Mouse (Mus musculus): ENCODE data around the gene Afg1l. TPM values are rescaled to one million over a fixed set of nuclear protein-coding genes. Genes with fewer than 3 reads are reported as not detected.

Gene Afg1l
- polyA plus RNA-seq, 1 experiment from 2014 or later: 7.4 TPM

DNA sequence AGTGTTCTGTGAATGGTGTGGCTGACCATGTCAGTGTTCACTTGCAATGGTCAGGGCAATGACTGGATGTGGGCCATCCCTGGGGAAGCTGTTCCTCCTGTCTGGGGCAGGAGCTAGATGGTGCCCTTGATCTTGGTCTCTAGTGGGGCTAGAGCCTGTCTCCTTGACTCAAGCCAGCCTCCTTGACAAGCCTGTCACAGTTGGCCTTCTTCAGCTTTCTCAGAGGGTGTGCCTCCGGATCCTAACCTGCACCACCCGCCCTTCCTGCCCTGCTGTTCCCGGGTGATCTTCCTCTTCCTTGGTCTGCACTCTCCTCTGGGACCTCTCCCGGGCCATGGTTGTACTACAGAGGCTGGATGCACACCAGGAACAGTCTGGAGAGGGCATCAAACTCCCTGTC lies 177.6 kb downstream of the Afg1l start:
- no peaks in the 10 kb centered on the region for H3K36me3 ChIP-seq (ENCODE audit: control insufficient read depth, insufficient read depth, low read length)
- H3K27ac ChIP-seq (ENCODE audit: low read length): no peak overlapping the region
- no peaks in the 10 kb centered on the region for H3K4me1 ChIP-seq (ENCODE audit: control insufficient read depth, insufficient read depth, low read length)
- no peak overlapping the region for H3K4me2 ChIP-seq (replicated peaks; ENCODE audit: low read depth, low read length)
- 56% methylated on average over 4 of the region's 4 CpGs for WGBS
- H3K4me3 ChIP-seq (ENCODE audit: low read depth, low read length): no peak overlapping the region
- no peaks in the 10 kb centered on the region for H3K9me3 ChIP-seq (ENCODE audit: control insufficient read depth, low read depth, low read length)
- H3K27me3 ChIP-seq (ENCODE audit: control insufficient read depth, insufficient read depth, low read length): no peaks in the 10 kb centered on the region
- no peak for ATAC-seq (ENCODE audit: insufficient number of reproducible peaks, insufficient read depth, low FRiP score, low read depth)
- H3K9ac ChIP-seq (replicated peaks; ENCODE audit: low read depth, low read length): no peak overlapping the region

DNA sequence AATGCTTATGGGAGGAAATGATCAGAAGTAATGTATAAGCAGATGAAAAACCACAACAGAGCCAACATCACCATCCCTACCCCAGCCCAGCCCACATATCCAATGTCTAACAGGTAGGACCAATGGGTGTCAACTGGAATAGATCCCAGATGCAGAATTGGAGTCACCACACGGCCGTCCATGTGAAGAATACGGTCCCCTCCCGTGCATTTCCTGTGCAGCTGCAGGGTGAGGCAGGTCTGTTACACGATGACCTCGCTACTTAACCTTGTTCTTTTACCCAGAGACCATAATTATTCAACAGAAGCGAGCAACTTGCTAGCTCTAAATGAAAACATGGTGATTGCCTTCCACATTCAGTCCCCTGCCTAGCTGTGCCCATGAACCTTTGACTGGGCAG lies 178.4 kb downstream of the Afg1l start:
- Histone ChIP-seq H3K4me2 (replicated peaks; ENCODE audit: low read depth, low read length) (no peak overlapping the region), H3K9me3 (ENCODE audit: control insufficient read depth, low read depth, low read length) (no peaks in the 10 kb centered on the region), H3K9ac (replicated peaks; ENCODE audit: low read depth, low read length) (no peak overlapping the region), H3K4me3 (ENCODE audit: low read depth, low read length) (no peak overlapping the region), H3K4me1 (ENCODE audit: control insufficient read depth, insufficient read depth, low read length) (no peaks in the 10 kb centered on the region), H3K27ac (ENCODE audit: low read length) (no peak overlapping the region), H3K36me3 (ENCODE audit: control insufficient read depth, insufficient read depth, low read length) (no peaks in the 10 kb centered on the region), H3K27me3 (ENCODE audit: control insufficient read depth, insufficient read depth, low read length) (no peaks in the 10 kb centered on the region)
- ATAC-seq (ENCODE audit: insufficient number of reproducible peaks, insufficient read depth, low FRiP score, low read depth): no peak
- 49% methylated on average over 7 of the region's 7 CpGs for WGBS

DNA sequence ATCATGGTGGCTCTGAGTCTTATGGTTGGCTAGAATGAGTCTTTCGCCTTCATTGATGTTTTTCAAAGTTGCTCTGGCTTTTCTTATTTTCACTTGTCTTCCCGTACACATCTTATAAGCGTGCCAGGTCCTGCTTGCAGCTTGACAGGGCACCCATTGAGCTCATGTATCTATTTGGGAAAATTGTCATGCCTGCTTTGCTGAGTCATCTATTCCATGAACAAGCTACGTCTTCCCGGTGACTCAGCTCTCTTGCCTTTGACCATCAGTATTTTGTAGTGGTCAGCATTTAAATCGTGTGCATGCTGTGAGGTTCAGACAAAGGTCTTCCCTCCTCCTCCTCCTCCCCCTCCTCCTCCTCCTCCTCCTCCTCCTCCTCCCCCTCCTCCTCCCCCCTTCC lies 178.9 kb downstream of the Afg1l start:
- H3K36me3 ChIP-seq (ENCODE audit: control insufficient read depth, insufficient read depth, low read length): no peaks in the 10 kb centered on the region

DNA sequence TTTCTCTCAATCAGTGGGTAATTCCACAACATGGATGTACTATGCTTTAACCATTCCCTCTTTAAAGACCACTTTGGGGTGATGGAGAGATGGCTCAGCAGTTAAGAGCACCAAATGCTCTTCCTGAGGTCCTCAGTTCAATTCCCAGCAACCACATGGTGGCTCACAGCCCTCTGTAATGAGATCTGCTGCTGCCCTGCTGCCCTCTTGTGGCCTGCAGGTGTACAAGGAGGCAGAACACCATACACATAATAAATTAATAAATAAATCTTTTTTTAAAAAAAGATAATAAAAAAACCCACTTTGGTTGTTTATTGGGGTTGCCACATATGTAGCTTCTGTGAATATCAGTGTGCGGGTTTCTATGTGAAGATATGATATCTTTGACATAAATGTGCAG lies 180.4 kb downstream of the Afg1l start:
- H3K4me3 ChIP-seq (ENCODE audit: low read depth, low read length): no peak overlapping the region
- H3K4me1 ChIP-seq (ENCODE audit: control insufficient read depth, insufficient read depth, low read length): no peaks in the 10 kb centered on the region
- H3K27me3 ChIP-seq (ENCODE audit: control insufficient read depth, insufficient read depth, low read length): no peaks in the 10 kb centered on the region
- H3K9me3 ChIP-seq (ENCODE audit: control insufficient read depth, low read depth, low read length): no peaks in the 10 kb centered on the region
- H3K4me2 ChIP-seq (replicated peaks; ENCODE audit: low read depth, low read length): no peak overlapping the region
- H3K36me3 ChIP-seq (ENCODE audit: control insufficient read depth, insufficient read depth, low read length): no peaks in the 10 kb centered on the region
- H3K27ac ChIP-seq (ENCODE audit: low read length): no peak overlapping the region
- 89% methylated on average over 1 of the region's 1 CpGs for WGBS
- H3K9ac ChIP-seq (replicated peaks; ENCODE audit: low read depth, low read length): no peak overlapping the region
- no peak for ATAC-seq (ENCODE audit: insufficient number of reproducible peaks, insufficient read depth, low FRiP score, low read depth)

More for the DNA sequence above, 178.9 kb downstream of the Afg1l start:
- H3K27me3 ChIP-seq (ENCODE audit: control insufficient read depth, insufficient read depth, low read length): no peaks in the 10 kb centered on the region
- ATAC-seq (ENCODE audit: insufficient number of reproducible peaks, insufficient read depth, low FRiP score, low read depth): no peak
- H3K4me3 ChIP-seq (ENCODE audit: low read depth, low read length): no peak overlapping the region
- 78% methylated on average over 6 of the region's 6 CpGs for WGBS
- no peaks in the 10 kb centered on the region for H3K4me1 ChIP-seq (ENCODE audit: control insufficient read depth, insufficient read depth, low read length)
- H3K9ac ChIP-seq (replicated peaks; ENCODE audit: low read depth, low read length): no peak overlapping the region
- H3K27ac ChIP-seq (ENCODE audit: low read length): no peak overlapping the region
- H3K4me2 ChIP-seq (replicated peaks; ENCODE audit: low read depth, low read length): no peak overlapping the region
- no peaks in the 10 kb centered on the region for H3K9me3 ChIP-seq (ENCODE audit: control insufficient read depth, low read depth, low read length)

DNA sequence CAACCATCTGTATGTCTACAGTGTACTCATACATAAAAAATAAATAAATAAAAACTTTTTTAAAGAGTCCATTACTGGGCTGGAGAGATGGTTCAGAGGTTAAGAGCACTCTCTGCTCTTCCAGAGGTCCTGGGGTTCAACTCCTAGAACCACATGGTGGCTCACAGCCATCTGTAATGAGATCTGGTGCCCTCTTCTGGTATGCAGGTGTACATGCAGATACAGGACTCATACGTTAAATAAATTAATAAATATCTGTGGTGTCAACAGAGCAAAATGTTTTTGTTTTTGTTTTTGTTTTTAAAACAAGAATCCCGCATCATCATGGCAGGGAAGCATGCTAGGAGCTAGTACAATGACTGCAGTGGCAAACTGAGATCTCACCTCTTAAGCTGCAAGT lies 181.3 kb downstream of the Afg1l start:
- no peaks in the 10 kb centered on the region for H3K4me1 ChIP-seq (ENCODE audit: control insufficient read depth, insufficient read depth, low read length)
- H3K4me3 ChIP-seq (ENCODE audit: low read depth, low read length): no peak overlapping the region
- no peak overlapping the region for H3K9ac ChIP-seq (replicated peaks; ENCODE audit: low read depth, low read length)
- no peaks in the 10 kb centered on the region for H3K9me3 ChIP-seq (ENCODE audit: control insufficient read depth, low read depth, low read length)
- H3K4me2 ChIP-seq (replicated peaks; ENCODE audit: low read depth, low read length): no peak overlapping the region
- no peaks in the 10 kb centered on the region for H3K27me3 ChIP-seq (ENCODE audit: control insufficient read depth, insufficient read depth, low read length)
- 84% methylated on average over 2 of the region's 2 CpGs for WGBS
- ATAC-seq (ENCODE audit: insufficient number of reproducible peaks, insufficient read depth, low FRiP score, low read depth): no peak
- no peak overlapping the region for H3K27ac ChIP-seq (ENCODE audit: low read length)
- no peaks in the 10 kb centered on the region for H3K36me3 ChIP-seq (ENCODE audit: control insufficient read depth, insufficient read depth, low read length)

DNA sequence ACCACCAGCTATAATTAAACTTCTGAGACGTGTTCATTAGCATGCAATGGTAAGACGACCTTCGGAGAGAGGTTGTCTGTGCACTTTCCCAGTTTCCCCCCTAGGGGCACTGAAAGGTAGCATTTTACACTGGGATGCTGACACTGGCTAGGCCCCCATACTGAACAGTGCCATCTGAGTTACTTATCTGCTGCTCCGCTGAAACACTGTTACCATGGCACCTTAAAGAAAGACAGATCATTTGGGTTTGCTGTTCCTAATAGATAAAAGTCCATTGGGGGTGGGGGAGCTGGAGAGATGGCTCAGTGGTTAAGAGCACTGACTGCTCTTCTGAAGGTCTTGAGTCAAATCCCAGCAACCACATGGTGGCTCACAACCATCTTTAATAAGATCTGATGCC lies 181.8 kb downstream of the Afg1l start:
- WGBS: 52% methylated on average over 4 of the region's 4 CpGs
- Histone ChIP-seq H3K27me3 (ENCODE audit: control insufficient read depth, insufficient read depth, low read length) (no peaks in the 10 kb centered on the region), H3K9ac (replicated peaks; ENCODE audit: low read depth, low read length) (no peak overlapping the region), H3K36me3 (ENCODE audit: control insufficient read depth, insufficient read depth, low read length) (no peaks in the 10 kb centered on the region), H3K4me3 (ENCODE audit: low read depth, low read length) (no peak overlapping the region), H3K4me2 (replicated peaks; ENCODE audit: low read depth, low read length) (no peak overlapping the region), H3K27ac (ENCODE audit: low read length) (no peak overlapping the region), H3K9me3 (ENCODE audit: control insufficient read depth, low read depth, low read length) (no peaks in the 10 kb centered on the region), H3K4me1 (ENCODE audit: control insufficient read depth, insufficient read depth, low read length) (no peaks in the 10 kb centered on the region)
- ATAC-seq (ENCODE audit: insufficient number of reproducible peaks, insufficient read depth, low FRiP score, low read depth): no peak

DNA sequence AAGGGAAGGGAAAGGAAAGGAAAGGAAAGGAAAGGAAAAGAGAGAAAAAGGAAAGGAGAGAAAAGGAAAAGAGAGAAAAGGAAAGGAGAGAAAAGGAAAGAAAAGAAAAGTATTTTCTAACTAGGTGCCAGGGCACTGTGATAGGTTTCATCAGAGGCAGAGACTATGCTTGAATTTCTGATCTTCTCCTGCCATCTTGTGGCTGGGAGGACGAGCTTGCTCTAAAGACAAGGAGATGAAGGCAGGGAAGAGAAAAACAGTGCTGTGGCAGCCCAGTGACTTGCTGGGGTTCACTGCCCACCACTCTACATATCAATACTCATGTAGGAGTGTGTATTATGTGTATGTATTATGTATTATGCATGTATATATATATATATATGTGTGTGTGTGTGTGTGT lies 183.3 kb downstream of the Afg1l start:
- 0% methylated on average over 1 of the region's 1 CpGs for WGBS
- ATAC-seq (ENCODE audit: insufficient number of reproducible peaks, insufficient read depth, low FRiP score, low read depth): no peak

DNA sequence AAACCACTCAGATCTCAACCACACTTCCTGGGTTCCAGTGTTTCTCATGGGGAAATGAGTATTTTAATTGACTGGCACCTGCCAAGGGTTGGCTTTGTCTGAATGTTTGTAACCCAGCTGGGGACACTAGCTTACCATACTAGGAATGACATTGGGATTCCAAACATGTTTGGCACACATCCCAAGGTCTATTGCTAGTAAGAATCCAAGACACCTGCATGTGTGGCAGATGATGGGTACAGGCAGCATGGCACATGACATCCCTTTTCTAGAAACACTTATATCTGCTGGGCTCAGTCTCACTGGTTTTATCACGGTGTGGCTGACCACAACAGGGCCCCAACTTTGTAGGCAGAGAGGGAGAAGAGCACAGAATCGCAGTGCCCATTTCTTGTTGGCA lies 184.0 kb downstream of the Afg1l start:
- ATAC-seq (ENCODE audit: insufficient number of reproducible peaks, insufficient read depth, low FRiP score, low read depth): no peak
- WGBS: 63% methylated on average over 2 of the region's 2 CpGs
- Histone ChIP-seq H3K27ac (ENCODE audit: low read length) (no peak overlapping the region), H3K4me1 (ENCODE audit: control insufficient read depth, insufficient read depth, low read length) (no peaks in the 10 kb centered on the region), H3K9ac (replicated peaks; ENCODE audit: low read depth, low read length) (no peak overlapping the region), H3K36me3 (ENCODE audit: control insufficient read depth, insufficient read depth, low read length) (no peaks in the 10 kb centered on the region), H3K27me3 (ENCODE audit: control insufficient read depth, insufficient read depth, low read length) (no peaks in the 10 kb centered on the region), H3K4me3 (ENCODE audit: low read depth, low read length) (no peak overlapping the region), H3K9me3 (ENCODE audit: control insufficient read depth, low read depth, low read length) (no peaks in the 10 kb centered on the region), H3K4me2 (replicated peaks; ENCODE audit: low read depth, low read length) (no peak overlapping the region)

More for the DNA sequence above, 183.3 kb downstream of the Afg1l start:
- no peaks in the 10 kb centered on the region for H3K4me1 ChIP-seq (ENCODE audit: control insufficient read depth, insufficient read depth, low read length)
- no peak overlapping the region for H3K4me3 ChIP-seq (ENCODE audit: low read depth, low read length)
- H3K9ac ChIP-seq (replicated peaks; ENCODE audit: low read depth, low read length): no peak overlapping the region
- no peaks in the 10 kb centered on the region for H3K9me3 ChIP-seq (ENCODE audit: control insufficient read depth, low read depth, low read length)
- H3K27ac ChIP-seq (ENCODE audit: low read length): no peak overlapping the region
- H3K36me3 ChIP-seq (ENCODE audit: control insufficient read depth, insufficient read depth, low read length): no peaks in the 10 kb centered on the region
- no peak overlapping the region for H3K4me2 ChIP-seq (replicated peaks; ENCODE audit: low read depth, low read length)
- H3K27me3 ChIP-seq (ENCODE audit: control insufficient read depth, insufficient read depth, low read length): no peaks in the 10 kb centered on the region

DNA sequence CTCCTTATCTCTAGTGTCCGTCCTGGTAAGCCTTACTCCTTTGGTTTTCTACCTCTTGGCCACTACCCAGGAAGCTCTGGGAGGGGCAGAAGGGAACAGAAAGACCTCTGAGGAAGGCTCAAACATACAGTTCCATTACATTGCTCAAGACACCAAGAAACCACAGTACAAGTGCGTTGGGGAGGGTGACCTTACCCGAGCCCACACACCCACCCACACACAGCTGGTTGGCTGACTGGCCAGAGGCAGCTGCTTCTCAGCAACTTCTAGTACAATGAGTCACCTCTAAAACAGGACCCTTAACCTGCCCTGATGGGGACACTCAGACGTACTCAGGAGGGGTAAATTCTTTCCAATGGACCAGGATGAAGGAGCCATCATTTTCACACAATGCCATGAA lies 184.5 kb downstream of the Afg1l start:
- Histone ChIP-seq H3K4me1 (ENCODE audit: control insufficient read depth, insufficient read depth, low read length) (no peaks in the 10 kb centered on the region), H3K36me3 (ENCODE audit: control insufficient read depth, insufficient read depth, low read length) (no peaks in the 10 kb centered on the region), H3K27ac (ENCODE audit: low read length) (no peak overlapping the region), H3K4me3 (ENCODE audit: low read depth, low read length) (no peak overlapping the region), H3K4me2 (replicated peaks; ENCODE audit: low read depth, low read length) (no peak overlapping the region), H3K27me3 (ENCODE audit: control insufficient read depth, insufficient read depth, low read length) (no peaks in the 10 kb centered on the region), H3K9ac (replicated peaks; ENCODE audit: low read depth, low read length) (no peak overlapping the region), H3K9me3 (ENCODE audit: control insufficient read depth, low read depth, low read length) (no peaks in the 10 kb centered on the region)
- ATAC-seq (ENCODE audit: insufficient number of reproducible peaks, insufficient read depth, low FRiP score, low read depth): no peak
- 59% methylated on average over 4 of the region's 4 CpGs for WGBS

Data from stomach, embryonic 14.5 days (tissue).